Mouse (Mus musculus): ENCODE measurements around the gene Gpld1. TPM values are rescaled to one million over a fixed set of nuclear protein-coding genes. Genes with fewer than 3 reads are reported as not detected.

The Gpld1 gene
- total RNA-seq, 1 experiment from 2014 or later, result 0.70 TPM

- ATAC-seq (ENCODE audit: extremely low read depth, insufficient number of reproducible peaks, low FRiP score, poor library complexity, severe bottlenecking), result no peak
These were observed 60.0 kb downstream of the Gpld1 start for GRCm38 (mm10) chr13:25002965-25003364.

GRCm38 (mm10) chr13:25007115-25007514 is 64.2 kb downstream of the Gpld1 start:
- ATAC-seq (ENCODE audit: extremely low read depth, insufficient number of reproducible peaks, low FRiP score, poor library complexity, severe bottlenecking), result no peak

DNA sequence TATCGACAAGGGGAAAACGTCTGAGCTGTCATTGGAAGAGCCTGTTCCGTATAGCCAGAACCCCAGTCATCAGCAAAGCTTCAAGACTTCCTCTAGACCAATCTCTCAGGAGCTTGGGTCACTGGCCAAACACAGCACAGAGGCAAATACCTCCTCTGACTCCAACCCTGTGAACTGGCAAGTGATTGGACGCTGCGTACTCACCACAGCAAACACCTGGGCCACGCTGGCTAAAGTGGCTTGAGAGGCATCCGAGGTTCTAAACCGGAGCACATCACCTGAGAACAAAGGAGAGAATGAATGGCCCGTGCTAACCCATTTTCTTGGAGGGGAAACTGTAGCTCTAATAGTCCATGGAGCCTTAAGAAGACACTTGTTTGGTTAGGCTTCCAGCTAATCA is 75.4 kb downstream of the Gpld1 start:
- ATAC-seq (ENCODE audit: extremely low read depth, insufficient number of reproducible peaks, low FRiP score, poor library complexity, severe bottlenecking), result no peak

GRCm38 (mm10) chr13:25019793-25020539 is 77.0 kb downstream of the Gpld1 start, which contains the start of gene Mrs2:
TSS of gene Mrs2 (minus strand) at chr13:25020379.
- peak; percentile 69 for ATAC-seq (ENCODE audit: extremely low read depth, insufficient number of reproducible peaks, low FRiP score, poor library complexity, severe bottlenecking)

DNA sequence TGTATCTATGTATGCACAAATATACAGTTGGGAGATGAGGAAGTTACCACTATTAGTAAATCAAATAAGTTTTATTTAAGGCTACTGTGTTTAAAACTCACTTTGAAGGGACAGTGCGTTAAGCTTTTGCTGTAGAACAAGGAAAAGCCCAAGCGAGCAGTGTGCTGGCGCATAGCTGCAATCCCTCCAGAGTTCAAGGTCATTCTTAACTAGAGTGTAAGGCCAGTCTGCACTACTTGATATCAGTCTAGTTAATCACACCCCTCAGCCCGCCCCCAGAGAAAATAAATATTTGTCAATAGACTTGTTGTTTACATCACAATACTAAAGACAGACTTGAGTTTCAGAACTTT is 77.6 kb downstream of the Gpld1 start:
- ATAC-seq (ENCODE audit: extremely low read depth, insufficient number of reproducible peaks, low FRiP score, poor library complexity, severe bottlenecking), result no peak

DNA sequence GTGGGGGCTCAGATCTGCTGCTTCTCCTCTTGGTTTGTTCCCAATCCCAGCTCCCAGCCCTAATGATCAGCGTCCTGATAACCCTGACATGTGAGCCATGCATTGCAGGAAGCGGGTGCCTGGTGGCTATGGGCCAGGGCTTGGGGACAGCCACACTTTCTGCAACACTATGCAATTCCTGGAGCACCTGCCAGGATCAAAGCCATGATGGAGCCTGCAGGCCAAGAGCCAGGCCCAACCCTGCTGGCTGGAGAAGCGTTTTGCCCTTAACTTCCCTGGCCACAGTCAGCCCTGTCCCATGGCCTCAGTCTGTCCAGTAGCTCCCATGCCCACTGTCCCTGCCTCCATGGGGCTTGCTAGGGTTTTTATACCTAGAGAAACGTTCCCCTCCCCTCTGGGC is 79.4 kb downstream of the Gpld1 start:
- ATAC-seq (ENCODE audit: extremely low read depth, insufficient number of reproducible peaks, low FRiP score, poor library complexity, severe bottlenecking), result no peak

GRCm38 (mm10) chr13:25023129-25023528 is 80.2 kb downstream of the Gpld1 start:
- no peak for ATAC-seq (ENCODE audit: extremely low read depth, insufficient number of reproducible peaks, low FRiP score, poor library complexity, severe bottlenecking)

- no peak for ATAC-seq (ENCODE audit: extremely low read depth, insufficient number of reproducible peaks, low FRiP score, poor library complexity, severe bottlenecking)
These were observed 81.7 kb downstream of the Gpld1 start for GRCm38 (mm10) chr13:25024655-25025054.

GRCm38 (mm10) chr13:25026409-25027113 is 83.6 kb downstream of the Gpld1 start:
- ATAC-seq (ENCODE audit: extremely low read depth, insufficient number of reproducible peaks, low FRiP score, poor library complexity, severe bottlenecking), result no peak

- no peak for ATAC-seq (ENCODE audit: extremely low read depth, insufficient number of reproducible peaks, low FRiP score, poor library complexity, severe bottlenecking)
These were observed 84.1 kb downstream of the Gpld1 start for GRCm38 (mm10) chr13:25027114-25027425.

GRCm38 (mm10) chr13:25039488-25039887 is 96.5 kb downstream of the Gpld1 start:
- no peak for ATAC-seq (ENCODE audit: extremely low read depth, insufficient number of reproducible peaks, low FRiP score, poor library complexity, severe bottlenecking)

Other genes starting within 250 kb of the Gpld1 start
- gene Armh2, start 201.9 kb upstream of the Gpld1 start, total RNA-seq (2017), result 2.0 and 2.2 TPM in 2 replicates
- gene Gmnn, start 181.2 kb upstream of the Gpld1 start, total RNA-seq (2017), result 10.3 and 12.3 TPM in 2 replicates
- 71.0 and 76.9 TPM in 2 replicates for gene BC005537, start 141.5 kb upstream of the Gpld1 start, total RNA-seq (2017)
- 24.4 and 27.4 TPM in 2 replicates for gene Acot13, start 111.6 kb upstream of the Gpld1 start, total RNA-seq (2017)
- gene Tdp2, start 111.5 kb upstream of the Gpld1 start, total RNA-seq (2017), result 54.3 and 54.8 TPM in 2 replicates
- gene D130043K22Rik, start 98.0 kb upstream of the Gpld1 start, total RNA-seq (2017), result 0.12 TPM in 1 of 2 replicates, not detected in the other
- gene Aldh5a1, start 5.5 kb upstream of the Gpld1 start, total RNA-seq (2017), result 0.12 TPM in 1 of 2 replicates, not detected in the other
- gene Mrs2, start 77.2 kb downstream of the Gpld1 start, total RNA-seq (2017), result 18.5 and 20.8 TPM in 2 replicates
- not detected in 2 replicates for gene Dcdc2a, start 112.9 kb downstream of the Gpld1 start, total RNA-seq (2017)

Data from neutrophil, adult 5-6 weeks (primary cell).